42 mouse cellular contexts compared by ENCODE assay signal in genomic region chr7:30981703-30982102, GRCm38 (mm10). TPM values are rescaled to one million over a fixed set of nuclear protein-coding genes. Genes with fewer than 3 reads are reported as not detected.
"Had no signal": no experiment of that assay in that cellular context is flagged by ENCODE, and none has a peak within 500 bp of the region (broad histone marks: within the 10 kb centered on the region; RNA-seq: fewer than 3 reads in every experiment).

No protein-coding gene starts in this region.

- H3K4me3 ChIP-seq: heart, embryonic 10.5 days; heart, embryonic 12.5 days; heart, embryonic 13.5 days; heart, embryonic 15.5 days; hindbrain, embryonic 10.5 days; hindbrain, embryonic 12.5 days; hindbrain, embryonic 13.5 days; hindbrain, embryonic 15.5 days; intestine, embryonic 15.5 days; kidney, embryonic 15.5 days; layer of hippocampus, adult 2 months had no signal

- H3K27ac ChIP-seq: heart, embryonic 10.5 days; heart, embryonic 13.5 days; heart, embryonic 15.5 days; hindbrain, embryonic 10.5 days; hindbrain, embryonic 12.5 days; hindbrain, embryonic 13.5 days; hindbrain, embryonic 14.5 days; hindbrain, embryonic 15.5 days; hindbrain, postnatal 0 days; intestine, embryonic 15.5 days; kidney, embryonic 15.5 days; kidney, postnatal 0 days; layer of hippocampus, adult 2 months had no signal

- H3K4me1 ChIP-seq: heart, embryonic 10.5 days; heart, embryonic 12.5 days; heart, embryonic 13.5 days; heart, embryonic 15.5 days; hindbrain, embryonic 10.5 days; hindbrain, embryonic 12.5 days; hindbrain, embryonic 13.5 days; hindbrain, embryonic 15.5 days; intestine, embryonic 15.5 days; kidney, embryonic 15.5 days had no signal

- H3K36me3 ChIP-seq: heart, embryonic 12.5 days; heart, embryonic 13.5 days; heart, embryonic 15.5 days; hindbrain, embryonic 10.5 days; hindbrain, embryonic 12.5 days; hindbrain, embryonic 13.5 days; hindbrain, embryonic 15.5 days; intestine, embryonic 15.5 days had no signal

- H3K27me3 ChIP-seq: heart, embryonic 12.5 days; heart, embryonic 13.5 days; heart, embryonic 15.5 days; hindbrain, embryonic 12.5 days; hindbrain, embryonic 13.5 days; hindbrain, embryonic 15.5 days; intestine, embryonic 15.5 days; kidney, embryonic 15.5 days had no signal

- DNase-seq: heart, postnatal 10 days; heart, postnatal 14 days; heart, postnatal 36 days; heart, postnatal 4 days; kidney, adult 11 months; kidney, adult 18-20 months; kidney, adult 2 months; kidney, adult 8-10 months; kidney, adult 9 months; kidney, postnatal 10 days; kidney, postnatal 14 days; kidney, postnatal 25 days; kidney, postnatal 36 days; kidney, postnatal 4 days; layer of hippocampus, adult 9-11 months; layer of hippocampus, postnatal 36 days had no signal

RNA-seq across cellular contexts. Expression of gene Hamp, which starts 37.9 kb away (rescaled TPM):
- polyA plus RNA-seq: heart, embryonic 10.5 days; heart, embryonic 11.5 days; heart, embryonic 12.5 days; heart, embryonic 14.5 days; heart, embryonic 15.5 days; heart, embryonic 16.5 days; hindbrain, embryonic 10.5 days; hindbrain, embryonic 11.5 days; hindbrain, embryonic 12.5 days; hindbrain, embryonic 13.5 days; hindbrain, embryonic 14.5 days; hindbrain, embryonic 15.5 days; hindbrain, embryonic 16.5 days; hindbrain, postnatal 0 days; inflammation-experienced regulatory T-cells, adult 6 months; intestine, embryonic 14.5 days; intestine, embryonic 16.5 days; intestine, postnatal 0 days; kidney, adult 2 months; kidney, embryonic 14.5 days; kidney, embryonic 15.5 days; kidney, embryonic 16.5 days; kidney, postnatal 0 days had no signal

RNA-seq across cellular contexts. Expression of gene Hamp2, which starts 57.2 kb away (rescaled TPM):
- polyA plus RNA-seq: heart, embryonic 10.5 days; heart, embryonic 11.5 days; heart, embryonic 12.5 days; heart, embryonic 13.5 days; heart, embryonic 14.5 days; heart, embryonic 15.5 days; heart, embryonic 16.5 days; heart, postnatal 0 days; hindbrain, embryonic 10.5 days; hindbrain, embryonic 11.5 days; hindbrain, embryonic 12.5 days; hindbrain, embryonic 13.5 days; hindbrain, embryonic 14.5 days; hindbrain, embryonic 15.5 days; hindbrain, postnatal 0 days; inflammation-experienced regulatory T-cells, adult 6 months; intestine, embryonic 14.5 days; intestine, embryonic 15.5 days; intestine, embryonic 16.5 days; intestine, postnatal 0 days; kidney, adult 2 months; kidney, embryonic 14.5 days; kidney, embryonic 15.5 days; kidney, embryonic 16.5 days; kidney, postnatal 0 days had no signal
